Mouse (Mus musculus) hindbrain, embryonic 11.5 days (tissue): Measurements from ENCODE around the gene Glis2. TPM values are rescaled to one million over a fixed set of nuclear protein-coding genes. Genes with fewer than 3 reads are reported as not detected.
A peak's percentile ranks its signal among the peaks of the same experiment; 100 is the strongest.

Experiments used
- ATAC-seq: fragments of 200-750 bp; cut with Nextera tagmentation; 2 replicates; pipeline ENCODE4 v1.8.0; 2017; ENCODE audit warnings: mild to moderate bottlenecking, moderate TSS enrichment, moderate library complexity; ENCODE audit not compliant: low FRiP score
- DNase-seq: peaks from one replicate; pipeline ENCODE4 v3.0.0-alpha.2; 2015; ENCODE audit warnings: low spot score
- H3K27ac ChIP-seq: fragments of 300-500 bp; sonication (generic); 2 replicates; pipeline ENCODE4 v1.5.1; 2014; ENCODE audit warnings: mild to moderate bottlenecking, low read depth, low read length
- H3K27me3 ChIP-seq: fragments of 300-500 bp; sonication (generic); 2 replicates; pipeline ENCODE4 v1.6.1; 2014; ENCODE audit warnings: mild to moderate bottlenecking, low read length, moderate library complexity, mixed read lengths; ENCODE audit not compliant: control insufficient read depth, insufficient read depth
- H3K36me3 ChIP-seq: fragments of 300-500 bp; sonication (generic); 2 replicates; pipeline ENCODE4 v1.6.1; 2014; ENCODE audit warnings: mild to moderate bottlenecking, low read length, moderate library complexity, mixed read lengths; ENCODE audit not compliant: control insufficient read depth, insufficient read depth
- H3K4me1 ChIP-seq: fragments of 300-500 bp; sonication (generic); replicated peaks from 2 replicates; pipeline ENCODE4 v1.6.1; 2014; ENCODE audit warnings: low read length, mixed read lengths; ENCODE audit not compliant: control insufficient read depth, insufficient read depth
- H3K4me2 ChIP-seq: fragments of 300-500 bp; sonication (generic); replicated peaks from 2 replicates; pipeline ENCODE4 v1.6.1; 2014; ENCODE audit warnings: mild to moderate bottlenecking, low read depth, low read length
- H3K4me3 ChIP-seq: fragments of 300-500 bp; sonication (generic); 2 replicates; pipeline ENCODE4 v1.5.1; 2014; ENCODE audit warnings: low read depth, low read length
- H3K9ac ChIP-seq: fragments of 300-500 bp; sonication (generic); 2 replicates; pipeline ENCODE4 v1.6.1; 2014; ENCODE audit warnings: low read depth, low read length
- H3K9me3 ChIP-seq: fragments of 300-500 bp; sonication (generic); 2 replicates; pipeline ENCODE4 v1.6.1; 2016; ENCODE audit warnings: low read length; ENCODE audit not compliant: control insufficient read depth
- WGBS: fragments of 180-500 bp; shearing (Covaris S2); extraction: QIAGEN DNeasy Blood & Tissue Kit; methylation state at CpG from one replicate; pipeline ENCODE4 v1.1.7; 2014; 5-methylcytosine and 5-hydroxymethylcytosine counted together
- polyA plus RNA-seq: library from polyadenylated mRNA; unstranded; fragments of >200 nt; fragmentation: Nextera tagmentation; extraction: Ambion mirVana; gene quantifications from 2 replicates; pipeline ENCODE4 v1.2.1, GENCODE M21; 2014

The Glis2 gene
- polyA plus RNA-seq, 1 experiment from 2014 or later, result 27.6 TPM

DNA sequence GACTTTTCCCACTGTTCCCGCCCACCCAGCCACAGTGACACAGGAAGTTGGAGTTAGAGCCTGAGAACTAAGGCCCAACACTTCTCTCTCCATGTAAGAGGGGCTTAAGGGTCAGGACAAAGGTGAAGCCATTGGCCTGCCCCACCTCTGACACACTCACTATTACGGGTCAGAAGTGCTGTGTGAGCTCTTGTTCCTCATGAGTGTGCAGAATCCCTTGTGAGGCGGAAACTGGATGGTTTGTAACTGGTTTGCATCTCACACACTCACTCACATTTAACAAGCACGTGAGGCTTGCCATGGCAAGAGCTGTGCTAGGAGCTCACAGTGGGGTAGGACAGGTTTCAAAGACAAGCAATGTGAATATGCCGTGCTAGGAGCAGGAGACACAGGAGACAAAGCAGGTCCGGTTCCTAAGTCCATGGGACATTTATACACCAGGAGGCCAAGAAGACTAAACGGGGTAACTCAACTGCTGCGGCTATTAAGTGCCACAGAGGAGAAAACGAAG, 62.1 kb downstream of the Glis2 start:
- DNase-seq (no peak), ATAC-seq (no peak)
- no peaks in the 10 kb centered on the region for H3K9me3 ChIP-seq
- no peaks in the 10 kb centered on the region for H3K4me1 ChIP-seq
- no peak overlapping the region for H3K27ac ChIP-seq
- H3K4me3 ChIP-seq, result no peak overlapping the region
- H3K36me3 ChIP-seq, result 0 out of 2 replicates have a peak, but pooled peaks cover 2% of the 10 kb centered on the region
- no peaks in the 10 kb centered on the region for H3K27me3 ChIP-seq
- H3K4me2 ChIP-seq, result no peak overlapping the region
- WGBS, result 67% methylated on average over 9 of the region's 9 CpGs
- H3K9ac ChIP-seq, result no peak overlapping the region

DNA sequence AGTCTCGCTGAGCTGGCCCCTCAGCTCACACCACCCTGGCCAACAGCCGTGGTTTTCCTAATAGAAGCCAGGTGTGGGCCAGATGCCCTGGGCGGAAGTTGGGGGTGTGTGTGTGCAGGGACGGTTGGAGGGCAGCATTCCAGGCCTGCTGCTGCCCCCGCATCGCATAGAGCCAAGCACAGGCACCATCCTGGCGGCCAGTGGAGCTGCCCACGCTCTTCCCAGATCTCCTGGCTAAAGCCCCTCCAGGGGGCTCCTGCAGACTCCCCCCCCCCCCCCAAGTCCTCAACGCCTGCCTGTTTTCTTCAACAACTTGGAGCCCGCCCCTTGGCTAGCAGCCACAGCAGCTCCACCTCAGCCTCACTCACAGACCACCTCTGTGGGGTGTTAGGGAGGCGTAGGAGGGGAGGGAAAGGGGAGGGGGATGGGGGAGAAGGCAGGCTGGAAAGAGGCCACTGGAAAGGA, 64.3 kb downstream of the Glis2 start:
- no peak overlapping the region for H3K27ac ChIP-seq
- no peak overlapping the region for H3K9ac ChIP-seq
- no peak overlapping the region for H3K4me2 ChIP-seq
- no peaks in the 10 kb centered on the region for H3K27me3 ChIP-seq
- no peak overlapping the region for H3K4me3 ChIP-seq
- 26% methylated on average over 11 of the region's 11 CpGs for WGBS
- ATAC-seq, result no peak
- DNase-seq, result peak; percentile 55
- 0 out of 2 replicates have a peak, but pooled peaks cover 2% of the 10 kb centered on the region for H3K36me3 ChIP-seq
- H3K9me3 ChIP-seq, result no peaks in the 10 kb centered on the region
- H3K4me1 ChIP-seq, result no peaks in the 10 kb centered on the region

DNA sequence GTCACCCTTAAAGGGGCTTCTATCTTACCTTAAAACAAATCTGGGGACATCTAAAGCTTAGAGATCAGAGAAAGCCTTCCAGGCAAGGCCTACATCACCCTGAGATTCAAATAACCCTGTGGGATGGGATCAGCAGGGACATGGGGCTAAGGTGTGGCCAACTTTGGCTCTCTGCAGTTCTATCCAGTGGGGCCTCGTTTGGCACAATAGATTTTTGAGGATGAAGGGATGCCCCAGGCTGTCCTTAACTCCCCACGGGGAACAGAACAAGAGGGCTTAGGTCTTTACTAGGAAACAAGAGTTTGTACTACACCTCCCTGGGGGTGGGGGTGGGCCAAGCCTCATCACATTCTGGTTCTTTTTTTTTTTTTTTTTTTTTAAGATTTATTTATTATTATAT, 64.8 kb downstream of the Glis2 start:
- no peaks in the 10 kb centered on the region for H3K27me3 ChIP-seq
- H3K4me2 ChIP-seq, result no peak overlapping the region
- H3K4me3 ChIP-seq, result no peak overlapping the region
- DNase-seq, result no peak
- WGBS, result 13% methylated on average over 2 of the region's 2 CpGs
- H3K36me3 ChIP-seq, result 0 out of 2 replicates have a peak, but pooled peaks cover 2% of the 10 kb centered on the region
- H3K27ac ChIP-seq, result no peak overlapping the region
- H3K4me1 ChIP-seq, result no peaks in the 10 kb centered on the region
- no peak overlapping the region for H3K9ac ChIP-seq
- no peak for ATAC-seq
- no peaks in the 10 kb centered on the region for H3K9me3 ChIP-seq

DNA sequence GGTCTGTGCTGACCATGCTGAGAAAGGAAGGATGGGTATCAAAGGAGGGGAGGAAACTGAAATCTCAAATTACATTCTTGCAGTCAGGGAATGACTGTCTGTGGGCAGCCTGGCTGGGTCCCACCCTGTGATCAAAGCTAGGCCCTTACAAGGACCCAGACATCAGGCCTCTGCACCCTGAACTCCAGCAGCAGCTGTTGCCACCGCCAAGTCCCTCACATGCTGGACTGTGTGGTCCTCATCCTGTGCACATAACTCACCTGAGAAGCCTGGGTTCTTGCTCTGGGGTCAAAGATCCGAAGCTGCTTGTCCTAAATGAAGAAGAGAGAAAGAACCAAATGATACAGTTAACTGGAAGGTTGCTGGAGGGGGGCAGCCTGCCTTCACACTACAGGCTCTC, 67.1 kb downstream of the Glis2 start:
- H3K4me3 ChIP-seq, result no peak overlapping the region
- H3K4me1 ChIP-seq, result no peaks in the 10 kb centered on the region
- WGBS, result 78% methylated on average over 2 of the region's 2 CpGs
- ATAC-seq (no peak), DNase-seq (no peak)
- no peaks in the 10 kb centered on the region for H3K9me3 ChIP-seq
- H3K4me2 ChIP-seq, result no peak overlapping the region
- no peaks in the 10 kb centered on the region for H3K27me3 ChIP-seq
- H3K27ac ChIP-seq, result no peak overlapping the region
- no peak overlapping the region for H3K9ac ChIP-seq
- 0 out of 2 replicates have a peak, but pooled peaks cover 2% of the 10 kb centered on the region for H3K36me3 ChIP-seq

DNA sequence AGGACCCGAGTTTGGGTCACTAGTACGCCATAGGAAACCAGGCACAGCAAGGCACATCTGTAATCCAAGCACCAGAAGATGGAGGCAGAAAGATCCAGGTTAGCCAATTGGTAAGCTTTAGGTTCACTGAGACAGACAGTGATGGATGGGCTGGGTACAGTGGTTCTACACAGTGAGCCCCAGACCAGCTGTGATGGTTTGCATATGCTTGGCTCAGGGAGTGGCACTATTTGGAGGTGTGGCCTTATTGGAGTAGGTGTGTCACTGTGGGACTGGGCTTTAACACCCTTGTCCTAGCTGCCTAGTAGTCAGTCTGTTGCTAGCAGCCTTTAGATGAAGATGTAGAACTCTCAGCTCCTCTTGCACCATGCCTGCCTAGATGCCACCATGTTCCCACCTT, 69.3 kb downstream of the Glis2 start:
- ATAC-seq (no peak), DNase-seq (no peak)
- 0 out of 2 replicates have a peak, but pooled peaks cover 2% of the 10 kb centered on the region for H3K36me3 ChIP-seq
- H3K9ac ChIP-seq, result no peak overlapping the region
- H3K4me2 ChIP-seq, result no peak overlapping the region
- H3K9me3 ChIP-seq, result no peaks in the 10 kb centered on the region
- H3K4me3 ChIP-seq, result no peak overlapping the region
- WGBS, result 88% methylated on average over 2 of the region's 2 CpGs
- H3K27ac ChIP-seq, result no peak overlapping the region
- H3K27me3 ChIP-seq, result no peaks in the 10 kb centered on the region
- no peaks in the 10 kb centered on the region for H3K4me1 ChIP-seq

DNA sequence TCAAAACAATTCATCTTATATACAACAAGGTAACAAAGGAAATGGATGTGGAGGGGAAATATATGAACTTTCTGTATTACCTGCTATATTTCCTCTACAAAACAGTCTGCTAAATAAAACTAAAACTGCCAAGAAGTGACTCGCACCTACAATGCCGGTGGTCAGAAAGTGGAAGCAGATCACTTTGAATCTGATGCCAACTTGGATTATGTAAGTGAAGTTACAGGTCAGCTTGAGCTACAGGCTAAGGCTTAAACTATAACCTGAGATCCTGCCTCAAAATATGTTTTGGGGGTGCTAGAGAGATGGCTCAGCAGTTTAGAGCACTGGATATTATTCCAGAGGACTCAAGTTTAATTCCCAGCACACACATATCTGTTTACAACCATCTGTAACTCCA, 71.2 kb downstream of the Glis2 start:
- ATAC-seq (no peak), DNase-seq (no peak)
- no peak overlapping the region for H3K27ac ChIP-seq
- no peaks in the 10 kb centered on the region for H3K36me3 ChIP-seq
- H3K9ac ChIP-seq, result no peak overlapping the region
- H3K27me3 ChIP-seq, result no peaks in the 10 kb centered on the region
- H3K4me2 ChIP-seq, result no peak overlapping the region
- no peaks in the 10 kb centered on the region for H3K9me3 ChIP-seq
- no peaks in the 10 kb centered on the region for H3K4me1 ChIP-seq
- H3K4me3 ChIP-seq, result no peak overlapping the region
- 100% methylated on average over 2 of the region's 2 CpGs for WGBS

DNA sequence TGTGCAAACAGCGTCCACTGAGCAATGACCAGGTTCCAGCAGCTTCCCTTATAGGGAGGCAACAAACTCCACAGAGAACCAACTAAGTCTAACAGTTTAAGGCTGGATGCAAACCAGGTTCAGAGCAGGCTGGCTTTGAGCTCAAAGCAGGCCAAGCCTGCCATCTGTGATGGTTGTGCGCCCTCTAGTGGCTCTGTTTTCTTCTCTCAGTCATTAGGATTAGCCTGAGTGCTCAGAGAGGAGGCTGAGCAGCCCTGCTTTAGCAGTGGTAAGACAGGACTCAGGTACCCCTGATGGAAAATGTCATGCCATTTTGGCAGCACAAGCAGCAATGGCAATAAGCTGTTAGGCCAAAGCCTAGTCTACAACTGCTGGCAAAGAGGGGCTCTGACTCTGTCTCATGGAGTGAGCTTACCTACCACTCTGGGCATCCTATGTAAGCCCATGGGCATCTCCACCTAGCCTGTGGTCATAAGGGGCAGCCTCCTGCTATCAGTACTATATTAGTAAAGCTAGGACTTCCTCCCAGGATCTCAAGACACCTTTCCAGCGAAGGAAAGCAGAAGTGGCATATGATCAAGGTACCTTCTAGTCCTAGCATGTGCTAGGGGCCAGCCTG, 72.8 kb downstream of the Glis2 start:
- peak; percentile 71 for ATAC-seq
- DNase-seq, result peak; percentile 93
- Histone ChIP-seq H3K4me1 (no peaks in the 10 kb centered on the region), H3K9me3 (no peaks in the 10 kb centered on the region), H3K27me3 (no peaks in the 10 kb centered on the region), H3K4me2 (no peak overlapping the region), H3K27ac (no peak overlapping the region), H3K9ac (no peak overlapping the region), H3K4me3 (no peak overlapping the region), H3K36me3 (no peaks in the 10 kb centered on the region)
- 29% methylated on average over 3 of the region's 3 CpGs for WGBS

DNA sequence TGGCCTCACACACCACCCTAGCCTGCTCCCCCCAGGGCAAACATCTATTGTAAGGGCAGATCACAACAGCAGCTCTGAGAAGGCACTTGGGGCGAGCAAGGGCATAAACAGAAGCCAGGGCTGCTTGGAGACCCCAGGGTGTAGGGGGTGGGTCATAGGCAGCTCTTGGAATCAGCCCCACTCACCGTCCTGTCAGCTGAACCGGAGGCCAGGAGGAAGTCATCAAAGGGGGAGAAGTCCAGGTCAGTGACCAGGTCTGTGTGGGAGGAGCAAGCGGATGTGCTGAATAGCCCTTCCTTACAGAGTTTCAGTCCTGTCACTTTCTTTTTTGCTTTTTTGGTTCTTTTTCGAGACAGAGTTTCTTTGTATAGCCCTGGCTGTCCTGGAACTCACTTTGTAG, 75.8 kb downstream of the Glis2 start:
- Histone ChIP-seq H3K9ac (no peak overlapping the region), H3K27ac (no peak overlapping the region), H3K4me1 (no peaks in the 10 kb centered on the region), H3K4me2 (no peak overlapping the region), H3K9me3 (no peaks in the 10 kb centered on the region), H3K27me3 (no peaks in the 10 kb centered on the region), H3K36me3 (no peaks in the 10 kb centered on the region), H3K4me3 (no peak overlapping the region)
- 84% methylated on average over 5 of the region's 5 CpGs for WGBS
- ATAC-seq, result no peak
- no peak for DNase-seq

DNA sequence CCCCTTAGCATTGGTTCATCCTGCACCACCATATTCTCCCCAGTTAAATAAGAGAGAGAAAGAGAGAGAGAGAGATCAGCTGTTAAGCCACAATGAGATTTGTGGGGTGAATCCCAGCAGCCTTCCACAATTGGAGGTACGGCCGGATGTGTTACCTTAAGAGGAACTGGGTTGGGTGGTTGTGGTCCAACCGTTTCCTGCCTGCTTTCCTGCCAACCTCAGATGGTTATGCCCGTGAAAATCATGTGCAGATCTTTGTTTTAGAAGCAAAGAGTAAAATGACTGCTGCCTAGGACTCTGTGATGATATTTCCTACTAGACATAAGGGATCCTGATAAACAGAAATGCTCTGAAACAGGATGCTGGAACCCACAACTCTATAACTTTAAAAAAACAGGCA, 79.6 kb downstream of the Glis2 start:
- H3K36me3 ChIP-seq, result no peaks in the 10 kb centered on the region
- H3K27me3 ChIP-seq, result no peaks in the 10 kb centered on the region
- peaks cover 3% of the 10 kb centered on the region; the same call in 1 of the 2 replicates for H3K4me1 ChIP-seq
- no peak for ATAC-seq
- no peak overlapping the region for H3K4me3 ChIP-seq
- no peak overlapping the region for H3K9ac ChIP-seq
- H3K27ac ChIP-seq, result no peak overlapping the region
- no peak for DNase-seq
- H3K9me3 ChIP-seq, result no peaks in the 10 kb centered on the region
- no peak overlapping the region for H3K4me2 ChIP-seq
- 89% methylated on average over 4 of the region's 4 CpGs for WGBS
